Mouse (Mus musculus) splenic B cell, adult 2 months (primary cell): ENCODE results near the gene Stau1.
"Not testable (repeated sequence)": the region's sequence is repeated elsewhere in the genome, so short reads cannot be mapped to it uniquely, and the experiment has no call there.

ENCODE experiments used
- DNase-seq: peaks from one replicate; pipeline ENCODE4 v3.0.0-alpha.2; 2011; ENCODE audit warnings: low read depth, low spot score
- H3K27me3 ChIP-seq: 2 replicates; pipeline ENCODE4 v1.6.1; 2012; ENCODE audit warnings: mild to moderate bottlenecking, low read length, moderate library complexity, mixed read lengths; ENCODE audit not compliant: control insufficient read depth, poor library complexity, insufficient read depth, severe bottlenecking
- H3K36me3 ChIP-seq: 2 replicates; pipeline ENCODE4 v1.6.1; 2012; ENCODE audit warnings: mild to moderate bottlenecking, low read length, moderate library complexity, mixed read lengths; ENCODE audit not compliant: control insufficient read depth, poor library complexity, insufficient read depth, severe bottlenecking

Gene Stau1

GRCm38 (mm10) chr2:166995796-166996532 is at the start of gene Stau1:
Gene Stau1, minus strand, starts transcription at chr2:166996299.
- no peaks in the 10 kb centered on the region for H3K27me3 ChIP-seq
- no peaks in the 10 kb centered on the region for H3K36me3 ChIP-seq
- DNase-seq: peak; percentile 97

GRCm38 (mm10) chr2:167043400-167044121 is 47.5 kb upstream of the Stau1 start:
- H3K27me3 ChIP-seq: no peaks in the 10 kb centered on the region
- DNase-seq: no peak
- H3K36me3 ChIP-seq: peaks cover 32% of the 10 kb centered on the region

GRCm38 (mm10) chr2:167039386-167039785 is 43.3 kb upstream of the Stau1 start:
- no peak for DNase-seq
- H3K36me3 ChIP-seq: peaks cover 25% of the 10 kb centered on the region
- no peaks in the 10 kb centered on the region for H3K27me3 ChIP-seq

- Histone ChIP-seq H3K27me3 (no peaks in the 10 kb centered on the region), H3K36me3 (peaks cover 23% of the 10 kb centered on the region)
- no peak for DNase-seq
These were observed 42.6 kb upstream of the Stau1 start for GRCm38 (mm10) chr2:167038716-167039115.

- DNase-seq: no peak
- peaks cover 24% of the 10 kb centered on the region for H3K36me3 ChIP-seq
- H3K27me3 ChIP-seq: no peaks in the 10 kb centered on the region
These were observed 42.2 kb upstream of the Stau1 start for GRCm38 (mm10) chr2:167038297-167038696.

GRCm38 (mm10) chr2:167037710-167038109 is 41.6 kb upstream of the Stau1 start:
- no peak for DNase-seq
- Histone ChIP-seq H3K27me3 (no peaks in the 10 kb centered on the region), H3K36me3 (peaks cover 23% of the 10 kb centered on the region)

GRCm38 (mm10) chr2:167030507-167030906 is 34.4 kb upstream of the Stau1 start:
- Histone ChIP-seq H3K27me3 (no peaks in the 10 kb centered on the region), H3K36me3 (peaks cover 27% of the 10 kb centered on the region)
- no peak for DNase-seq

GRCm38 (mm10) chr2:167028553-167028952 is 32.5 kb upstream of the Stau1 start:
- no peak for DNase-seq
- Histone ChIP-seq H3K27me3 (no peaks in the 10 kb centered on the region), H3K36me3 (peaks cover 25% of the 10 kb centered on the region)

GRCm38 (mm10) chr2:167019396-167019795 is 23.3 kb upstream of the Stau1 start:
- Histone ChIP-seq H3K27me3 (no peaks in the 10 kb centered on the region), H3K36me3 (peaks cover 21% of the 10 kb centered on the region)
- no peak for DNase-seq

- Histone ChIP-seq H3K36me3 (peaks cover 7% of the 10 kb centered on the region; the same call in 1 of the 2 replicates), H3K27me3 (no peaks in the 10 kb centered on the region)
- DNase-seq: no peak
These were observed 19.3 kb upstream of the Stau1 start for GRCm38 (mm10) chr2:167015382-167015718.

- peak; percentile 94 for DNase-seq
- Histone ChIP-seq H3K27me3 (no peaks in the 10 kb centered on the region; the same call in 1 of the 2 replicates), H3K36me3 (peaks cover 6% of the 10 kb centered on the region; the same call in 1 of the 2 replicates)
These were observed 18.7 kb upstream of the Stau1 start, which contains the start of gene Ddx27 for GRCm38 (mm10) chr2:167014702-167015381. Gene Ddx27, plus strand, starts transcription at chr2:167015193.

- H3K36me3 ChIP-seq: no peaks in the 10 kb centered on the region
- H3K27me3 ChIP-seq: no peaks in the 10 kb centered on the region; the same call in 1 of the 2 replicates
- DNase-seq: no peak
These were observed 14.4 kb upstream of the Stau1 start for GRCm38 (mm10) chr2:167010546-167010945.

GRCm38 (mm10) chr2:167009483-167009882 is 13.4 kb upstream of the Stau1 start:
- Histone ChIP-seq H3K27me3 (no peaks in the 10 kb centered on the region; the same call in 1 of the 2 replicates), H3K36me3 (no peaks in the 10 kb centered on the region)
- DNase-seq: no peak

GRCm38 (mm10) chr2:167007565-167007964 is 11.5 kb upstream of the Stau1 start:
- H3K27me3 ChIP-seq, H3K36me3 ChIP-seq, DNase-seq: not testable (repeated sequence)

- no peaks in the 10 kb centered on the region for H3K36me3 ChIP-seq
- DNase-seq: peak; percentile 18
- H3K27me3 ChIP-seq: no peaks in the 10 kb centered on the region; the same call in 1 of the 2 replicates
These were observed 10.9 kb upstream of the Stau1 start for GRCm38 (mm10) chr2:167007001-167007491.
